Mouse (Mus musculus): ENCODE results near the gene Ccdc126.
"Not testable (repeated sequence)": the region's sequence is repeated elsewhere in the genome, so short reads cannot be mapped to it uniquely, and the experiment has no call there.

DNA sequence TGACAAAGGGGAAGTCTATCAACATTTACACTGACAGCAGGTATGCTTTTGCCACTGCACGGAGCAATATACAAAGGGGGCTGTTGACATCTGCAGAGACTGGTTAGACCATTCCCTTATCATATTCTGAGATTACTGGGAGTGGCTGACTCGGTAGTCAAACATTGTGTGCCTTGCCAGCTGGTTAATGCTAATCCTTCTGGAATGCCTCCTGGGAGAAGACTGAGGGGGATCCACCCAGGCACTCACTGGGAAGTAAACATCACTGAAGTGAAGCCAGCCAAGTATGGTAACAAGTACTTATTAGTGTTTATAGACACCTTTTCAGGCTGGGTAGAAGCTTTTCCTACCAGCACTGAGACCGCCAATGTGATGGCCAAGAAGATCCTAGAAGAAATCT lies 4.3 kb upstream of the Ccdc126 start:
- not testable (repeated sequence) for TF ChIP-seq CTCF (IDR thresholded peaks at IDR 0.05; ENCODE audit: extremely low read depth, insufficient read depth, insufficient read length, insufficient replicate concordance); POLR2A (IDR thresholded peaks at IDR 0.05; ENCODE audit: low read depth, low read length)
